Mouse (Mus musculus) CH12.LX (cell line): ENCODE results near the gene Tnpo1. TPM values are rescaled to one million over a fixed set of nuclear protein-coding genes. Genes with fewer than 3 reads are reported as not detected.

ENCODE experiments used
- DNase-seq: peaks from one replicate; pipeline ENCODE4 v3.0.0-alpha.2; 2013; ENCODE audit errors: extremely low read depth
- H3K27ac ChIP-seq: 2 replicates; pipeline ENCODE4 v1.5.1; 2012; ENCODE audit warnings: low read depth, mild to moderate bottlenecking, control low read depth, moderate library complexity; ENCODE audit not compliant: insufficient read depth
- H3K27me3 ChIP-seq: replicated peaks from 2 replicates; pipeline ENCODE3; 2012; ENCODE audit warnings: inconsistent platforms
- H3K36me3 ChIP-seq, 2 experiments: replicated peaks in 1 of 2; 2 replicates each; pipeline versions ENCODE3 to v1.6.1; 2012; ENCODE audit warnings: inconsistent platforms in 1 of 2, low read length in 1 of 2, mild to moderate bottlenecking in 1 of 2, mixed read lengths in 1 of 2, moderate library complexity in 1 of 2; ENCODE audit not compliant: control insufficient read depth in 1 of 2, insufficient read depth in 1 of 2
- H3K4me1 ChIP-seq, 2 experiments: 2 replicates each; pipeline ENCODE4 v1.6.1; 2012; ENCODE audit warnings: inconsistent platforms in 1 of 2, moderate library complexity in 1 of 2; ENCODE audit not compliant: insufficient read depth in 2 of 2, control insufficient read depth in 1 of 2
- H3K4me2 ChIP-seq: 2 replicates; pipeline ENCODE4 v1.6.1; 2012; ENCODE audit warnings: low read depth, mild to moderate bottlenecking, control low read depth; ENCODE audit not compliant: poor library complexity, insufficient read depth, severe bottlenecking
- H3K4me3 ChIP-seq, 3 experiments: fragments of 150-350 bp in 1 of 3; sonication (generic) in 1 of 3; replicated peaks in 1 of 3; 2 replicates each; pipeline versions ENCODE3 to v1.5.1; 2011 to 2012; ENCODE audit warnings: low read depth in 2 of 3, low read length in 2 of 3, mild to moderate bottlenecking in 2 of 3, moderate library complexity in 2 of 3, control low read depth in 1 of 3, improper control_type of control experiment in 1 of 3, inconsistent platforms in 1 of 3, mixed read lengths in 1 of 3; ENCODE audit not compliant: poor library complexity in 1 of 3
- H3K79me2 ChIP-seq: replicated peaks from 2 replicates; pipeline ENCODE4 v1.6.1; 2012; ENCODE audit warnings: mild to moderate bottlenecking, moderate library complexity; ENCODE audit not compliant: control insufficient read depth, poor library complexity, insufficient read depth, severe bottlenecking; ENCODE audit errors: extremely low read depth
- H3K9ac ChIP-seq: 2 replicates; pipeline ENCODE4 v1.6.1; 2012; ENCODE audit warnings: low read depth, mild to moderate bottlenecking, control low read depth, moderate library complexity; ENCODE audit not compliant: insufficient read depth
- H3K9me3 ChIP-seq: replicated peaks from 2 replicates; pipeline ENCODE3; 2012; ENCODE audit warnings: low read length, inconsistent platforms, mixed read lengths
- BHLHE40 ChIP-seq: IDR thresholded peaks from 2 replicates; pipeline ENCODE4 v1.6.1; 2011; ENCODE audit warnings: mild to moderate bottlenecking, low read depth, low read length, improper control_type of control experiment
- CHD2 ChIP-seq: IDR thresholded peaks from 2 replicates; pipeline ENCODE4 v1.6.1; 2011; ENCODE audit warnings: low read length, improper control_type of control experiment
- ELF1 ChIP-seq: IDR thresholded peaks from 2 replicates; pipeline ENCODE4 v1.6.1; 2014; ENCODE audit warnings: low read depth, mild to moderate bottlenecking, inconsistent platforms, low read length, improper control_type of control experiment
- EP300 ChIP-seq: IDR thresholded peaks from 2 replicates; pipeline ENCODE4 v1.6.1; 2011; ENCODE audit warnings: low read length, improper control_type of control experiment
- ETS1 ChIP-seq: conservative IDR thresholded peaks from 2 replicates; pipeline ENCODE4 v1.6.1; 2012; ENCODE audit warnings: low read depth, mild to moderate bottlenecking, inconsistent platforms, low read length, improper control_type of control experiment, moderate library complexity
- HCFC1 ChIP-seq: IDR thresholded peaks from 2 replicates; pipeline ENCODE4 v1.6.1; 2012; ENCODE audit warnings: low read depth, mild to moderate bottlenecking, inconsistent platforms, low read length, improper control_type of control experiment
- IRF4 ChIP-seq: IDR thresholded peaks from 2 replicates; pipeline ENCODE4 v1.6.1; 2014; ENCODE audit warnings: low read depth, mild to moderate bottlenecking, inconsistent platforms, low read length, improper control_type of control experiment
- JUND ChIP-seq: conservative IDR thresholded peaks from 2 replicates; pipeline ENCODE4 v1.6.1; 2011; ENCODE audit warnings: low read depth, low read length, improper control_type of control experiment
- KAT2A ChIP-seq: IDR thresholded peaks from 2 replicates; pipeline ENCODE4 v1.6.1; 2012; ENCODE audit warnings: low read length, improper control_type of control experiment, inconsistent platforms; ENCODE audit not compliant: insufficient replicate concordance
- MAFK ChIP-seq: IDR thresholded peaks from 2 replicates; pipeline ENCODE4 v1.6.1; 2011; ENCODE audit warnings: low read length, improper control_type of control experiment; ENCODE audit not compliant: insufficient replicate concordance
- MAX ChIP-seq: IDR thresholded peaks from 2 replicates; pipeline ENCODE4 v1.6.1; 2011; ENCODE audit warnings: low read length, improper control_type of control experiment
- MAZ ChIP-seq: IDR thresholded peaks from 2 replicates; pipeline ENCODE4 v1.6.1; 2012; ENCODE audit warnings: low read depth, mild to moderate bottlenecking, inconsistent platforms, low read length, improper control_type of control experiment, moderate library complexity
- MEF2A ChIP-seq: IDR thresholded peaks from 2 replicates; pipeline ENCODE4 v1.6.1; 2014; ENCODE audit warnings: low read depth, mild to moderate bottlenecking, inconsistent platforms, low read length, improper control_type of control experiment, borderline replicate concordance
- MXI1 ChIP-seq: IDR thresholded peaks from 2 replicates; pipeline ENCODE4 v1.6.1; 2011; ENCODE audit warnings: mild to moderate bottlenecking, low read depth, low read length, improper control_type of control experiment
- MYC ChIP-seq: IDR thresholded peaks from 2 replicates; pipeline ENCODE4 v1.6.1; 2011; ENCODE audit warnings: low read depth, mild to moderate bottlenecking, improper control_type of control experiment, low read length
- NELFE ChIP-seq: IDR thresholded peaks from 2 replicates; pipeline ENCODE4 v1.6.1; 2011; ENCODE audit warnings: low read depth, low read length, improper control_type of control experiment
- NRF1 ChIP-seq: IDR thresholded peaks from 2 replicates; pipeline ENCODE4 v1.6.1; 2014; ENCODE audit warnings: low read depth, mild to moderate bottlenecking, inconsistent platforms, low read length, improper control_type of control experiment, moderate library complexity
- POLR2A ChIP-seq: IDR thresholded peaks from 2 replicates; pipeline ENCODE4 v1.6.1; 2011; ENCODE audit warnings: low read depth, mild to moderate bottlenecking, improper control_type of control experiment, low read length
- RAD21 ChIP-seq: IDR thresholded peaks from 2 replicates; pipeline ENCODE4 v1.6.1; 2011; ENCODE audit warnings: low read depth, mild to moderate bottlenecking, low read length, improper control_type of control experiment, moderate library complexity
- RCOR1 ChIP-seq: conservative IDR thresholded peaks from 2 replicates; pipeline ENCODE4 v1.6.1; 2012; ENCODE audit warnings: low read depth, mild to moderate bottlenecking, inconsistent platforms, low read length, improper control_type of control experiment
- SIN3A ChIP-seq: IDR thresholded peaks from 2 replicates; pipeline ENCODE4 v1.6.1; 2012; ENCODE audit warnings: low read length, improper control_type of control experiment, inconsistent platforms
- SMC3 ChIP-seq: IDR thresholded peaks from 2 replicates; pipeline ENCODE4 v1.6.1; 2011; ENCODE audit warnings: low read depth, low read length, improper control_type of control experiment
- TBP ChIP-seq: conservative IDR thresholded peaks from 2 replicates; pipeline ENCODE4 v1.6.1; 2011; ENCODE audit warnings: low read depth, low read length, improper control_type of control experiment
- TCF12 ChIP-seq: IDR thresholded peaks from 2 replicates; pipeline ENCODE4 v1.6.1; 2014; ENCODE audit warnings: low read depth, mild to moderate bottlenecking, inconsistent platforms, low read length, improper control_type of control experiment
- USF2 ChIP-seq: conservative IDR thresholded peaks from 2 replicates; pipeline ENCODE4 v1.6.1; 2011; ENCODE audit warnings: low read depth, low read length, improper control_type of control experiment
- ZMIZ1 ChIP-seq: IDR thresholded peaks from 2 replicates; pipeline ENCODE4 v1.6.1; 2012; ENCODE audit warnings: low read depth, mild to moderate bottlenecking, inconsistent platforms, low read length, improper control_type of control experiment
- dilution Hi-C: fragments of 300-500 bp; cut with MboI; formaldehyde crosslinking; loops from 2 replicates; pipeline ENCODE4 v1.14.3; 2020; ENCODE audit warnings: low sequenced_read_pairs; ENCODE audit not compliant: extremely low pct_unique_long_range_greater_than_20kb, extremely low pct_ligation_motif_present
- in situ Hi-C: fragments of 300-500 bp; cut with MboI; formaldehyde crosslinking; loops from 3 replicates; pipeline ENCODE4 v1.14.3; 2019; ENCODE audit warnings: low sequenced_read_pairs, low pct_ligation_motif_present, low pct_unique_long_range_greater_than_20kb, mixed read lengths
- polyA plus RNA-seq: library from polyadenylated mRNA; unstranded; fragments of >175 nt; gene quantifications from 2 replicates; pipeline ENCODE4 v1.2.1, GENCODE M21; 2012; ENCODE audit warnings: low read depth; ENCODE audit not compliant: insufficient read length
- total RNA-seq, 2 experiments: library from RNA; depleted of rRNA; stranded (reverse); fragments of 300-350 nt in 1 of 2; fragments of >200 nt in 1 of 2; gene quantifications; 2 replicates each; pipeline ENCODE4 v1.2.3; 2012 to 2014

Tnpo1 gene
- total and polyA plus RNA-seq, 3 experiments = 93.6 to 105 (median 95.9) TPM

DNA sequence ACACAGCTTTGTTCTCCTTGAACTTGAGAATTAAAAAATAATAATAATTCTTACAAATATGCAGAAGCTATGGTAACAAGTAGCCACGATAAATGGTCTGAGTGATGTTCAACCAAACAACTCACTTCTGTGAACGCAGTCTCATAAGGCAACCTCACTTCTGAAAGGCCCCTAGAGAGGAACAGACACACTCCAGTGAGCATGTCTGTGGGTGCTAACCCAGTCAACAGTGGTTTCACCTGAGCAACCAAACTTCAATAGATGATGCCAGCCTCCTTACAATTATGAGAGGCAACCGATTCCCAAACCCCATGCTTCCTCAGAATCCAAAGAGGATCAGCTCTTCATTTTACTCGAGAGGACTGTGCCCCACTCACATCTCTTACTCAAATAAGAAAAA is 19.2 kb upstream of the Tnpo1 start (continued):
- TF ChIP-seq RCOR1 = no peak

GRCm38 (mm10) chr13:98944620-98945081 is 18.5 kb upstream of the Tnpo1 start:
- Histone ChIP-seq H3K4me1 (peaks cover 2 to 32% of the 10 kb centered on the region in 2 experiments), H3K9ac (peak overlapping the region; percentile 73), H3K4me3 (peak overlapping the region; percentile 54 to 66 (median 58)), H3K27me3 (no peaks in the 10 kb centered on the region), H3K4me2 (peak overlapping the region; percentile 96), H3K27ac (peak overlapping the region; percentile 86), H3K79me2 (no peaks in the 10 kb centered on the region), H3K9me3 (no peaks in the 10 kb centered on the region), H3K36me3 (no peaks in the 10 kb centered on the region)
- TF ChIP-seq MAFK = no peak
- TF ChIP-seq EP300 = 0 out of 2 replicates have a peak, but pooled peaks have one; percentile 8
- TF ChIP-seq JUND = no peak; the same call in 1 of the 2 replicates
- peak; percentile 66 for TF ChIP-seq ETS1
- TF ChIP-seq KAT2A = 0 out of 2 replicates have a peak, but pooled peaks have one; percentile 34
- TF ChIP-seq TBP = 0 out of 2 replicates have a peak, but pooled peaks have one; percentile 26
- TF ChIP-seq NELFE = peak; percentile 74; the same call in 1 of the 2 replicates
- 0 out of 2 replicates have a peak, but pooled peaks have one; percentile 18 for TF ChIP-seq ZMIZ1
- TF ChIP-seq POLR2A = peak; percentile 42; the same call in 1 of the 2 replicates
- peak; percentile 76 for TF ChIP-seq HCFC1
- peak; percentile 50; the same call in 1 of the 2 replicates for TF ChIP-seq TCF12
- peak; percentile 52; the same call in 1 of the 2 replicates for TF ChIP-seq MEF2A
- TF ChIP-seq MAZ = 0 out of 2 replicates have a peak, but pooled peaks have one; percentile 17
- TF ChIP-seq SIN3A = peak; percentile 90
- TF ChIP-seq RAD21 = no peak
- peak; percentile 74 for TF ChIP-seq IRF4
- peak; percentile 16; the same call in 1 of the 2 replicates for TF ChIP-seq MAX
- peak; percentile 89 for TF ChIP-seq CHD2
- TF ChIP-seq RCOR1 = no peak
- no peak for TF ChIP-seq USF2
- TF ChIP-seq ELF1 = peak; percentile 69
- no peak for TF ChIP-seq SMC3
- TF ChIP-seq NRF1 = no peak
- TF ChIP-seq BHLHE40 = no peak
- 0 out of 2 replicates have a peak, but pooled peaks have one; percentile 67 for TF ChIP-seq MYC
- no peak; the same call in 1 of the 2 replicates for TF ChIP-seq MXI1
- DNase-seq = peak; percentile 84
- in situ Hi-C loops (no loop called here), dilution Hi-C loops (no loop called here)
